Mouse (Mus musculus): ENCODE results near the gene Vav2.

Vav2 gene

GRCm38 (mm10) chr2:27441767-27442707 is 15.2 kb upstream of the Vav2 start, which contains the start of gene Brd3os:
Gene Brd3os (plus strand): TSS chr2:27442324.
- DNase-seq, result peak; percentile 97

- no peak for DNase-seq
Observed at GRCm38 (mm10) chr2:27438281-27438680, 11.4 kb upstream of the Vav2 start.

- DNase-seq, result no peak
Observed at GRCm38 (mm10) chr2:27437876-27438275, 11.0 kb upstream of the Vav2 start.

- DNase-seq, result no peak
Observed at GRCm38 (mm10) chr2:27432599-27432998, 5.8 kb upstream of the Vav2 start.

GRCm38 (mm10) chr2:27430621-27431020 is 3.8 kb upstream of the Vav2 start:
- DNase-seq, result no peak

GRCm38 (mm10) chr2:27428071-27428470 is 1.2 kb upstream of the Vav2 start:
- peak; percentile 92 for DNase-seq

- DNase-seq, result peak; percentile 52
Observed at GRCm38 (mm10) chr2:27426406-27426854, 403 bp downstream of the Vav2 start.

- DNase-seq, result no peak
Observed at GRCm38 (mm10) chr2:27425751-27426405, 955 bp downstream of the Vav2 start.

- peak; percentile 43 for DNase-seq
Observed at GRCm38 (mm10) chr2:27425161-27425611, 1.6 kb downstream of the Vav2 start.

GRCm38 (mm10) chr2:27423596-27423995 is 3.2 kb downstream of the Vav2 start:
- peak; percentile 39 for DNase-seq

- peak; percentile 87 for DNase-seq
Observed at GRCm38 (mm10) chr2:27421293-27422068, 5.4 kb downstream of the Vav2 start.

- DNase-seq, result peak; percentile 75
Observed at GRCm38 (mm10) chr2:27418577-27419070, 8.2 kb downstream of the Vav2 start.

- no peak for DNase-seq
Observed at GRCm38 (mm10) chr2:27417648-27418153, 9.1 kb downstream of the Vav2 start.

- no peak for DNase-seq
Observed at GRCm38 (mm10) chr2:27416425-27416824, 10.4 kb downstream of the Vav2 start.

GRCm38 (mm10) chr2:27415060-27415783 is 11.6 kb downstream of the Vav2 start:
- DNase-seq, result peak; percentile 47

GRCm38 (mm10) chr2:27413936-27414657 is 12.7 kb downstream of the Vav2 start:
- DNase-seq, result peak; percentile 78

- DNase-seq, result no peak
Observed at GRCm38 (mm10) chr2:27413582-27413935, 13.3 kb downstream of the Vav2 start.

- DNase-seq, result no peak
Observed at GRCm38 (mm10) chr2:27412245-27412800, 14.5 kb downstream of the Vav2 start.

- peak; percentile 77 for DNase-seq
Observed at GRCm38 (mm10) chr2:27411688-27412174, 15.1 kb downstream of the Vav2 start.

GRCm38 (mm10) chr2:27410518-27411140 is 16.2 kb downstream of the Vav2 start:
- DNase-seq, result no peak

Measured in lung, postnatal 36 days (tissue).